Mouse (Mus musculus) forebrain, embryonic 15.5 days (tissue): ENCODE measurements at regions not wholly inside any gene's neighbourhood (a gene's known extent, or its start where the extent isn't known, plus 50 kb on each side); places are given as distances from the start of the nearest gene placed in this dataset.
A peak's percentile ranks its signal among the peaks of the same experiment; 100 is the strongest.

Source experiments
- ATAC-seq: fragments of 200-750 bp; cut with Nextera tagmentation; replicated peaks from 2 replicates; pipeline ENCODE4 v1.8.0; 2017; ENCODE audit warnings: mild to moderate bottlenecking, moderate TSS enrichment, moderate library complexity
- H3K27ac ChIP-seq: fragments of 300-500 bp; sonication (generic); replicated peaks from 2 replicates; pipeline ENCODE4 v1.5.1; 2015; ENCODE audit warnings: mild to moderate bottlenecking, inconsistent platforms
- H3K27me3 ChIP-seq: fragments of 300-500 bp; sonication (generic); 2 replicates; pipeline ENCODE4 v1.6.1; 2015; ENCODE audit warnings: inconsistent platforms
- H3K36me3 ChIP-seq: fragments of 300-500 bp; sonication (generic); 2 replicates; pipeline ENCODE4 v1.6.1; 2015; ENCODE audit warnings: mild to moderate bottlenecking, inconsistent platforms
- H3K4me1 ChIP-seq: fragments of 300-500 bp; sonication (generic); 2 replicates; pipeline ENCODE4 v1.6.1; 2015; ENCODE audit warnings: inconsistent platforms
- H3K4me2 ChIP-seq: fragments of 300-500 bp; sonication (generic); replicated peaks from 2 replicates; pipeline ENCODE4 v1.6.1; 2015; ENCODE audit warnings: mild to moderate bottlenecking, inconsistent platforms
- H3K4me3 ChIP-seq: fragments of 300-500 bp; sonication (generic); 2 replicates; pipeline ENCODE4 v1.5.1; 2015; ENCODE audit warnings: mild to moderate bottlenecking, inconsistent platforms
- H3K9ac ChIP-seq: fragments of 300-500 bp; sonication (generic); replicated peaks from 2 replicates; pipeline ENCODE4 v1.6.1; 2015; ENCODE audit warnings: mild to moderate bottlenecking, inconsistent platforms
- H3K9me3 ChIP-seq: fragments of 300-500 bp; sonication (generic); 2 replicates; pipeline ENCODE4 v1.6.1; 2016; ENCODE audit warnings: inconsistent platforms
- WGBS: fragments of 180-500 bp; shearing (Covaris S2); methylation state at CpG from one replicate; pipeline ENCODE4 v1.1.7; 2015; ENCODE audit warnings: mixed read lengths; 5-methylcytosine and 5-hydroxymethylcytosine counted together

- WGBS: 75% methylated on average over 3 of the region's 3 CpGs
- no peaks in the 10 kb centered on the region for H3K9me3 ChIP-seq
- no peak overlapping the region for H3K9ac ChIP-seq
- no peak overlapping the region for H3K4me3 ChIP-seq
- no peak for ATAC-seq
- no peaks in the 10 kb centered on the region for H3K36me3 ChIP-seq
- no peak overlapping the region for H3K4me2 ChIP-seq
- H3K4me1 ChIP-seq: no peaks in the 10 kb centered on the region
- no peaks in the 10 kb centered on the region for H3K27me3 ChIP-seq
- H3K27ac ChIP-seq: no peak overlapping the region
Measured at GRCm38 (mm10) chr17:45882682-45883081, 149.0 kb upstream of the 1600014C23Rik start.

GRCm38 (mm10) chr17:45881284-45881683, 147.6 kb upstream of the 1600014C23Rik start:
- Histone ChIP-seq H3K27me3 (no peaks in the 10 kb centered on the region), H3K4me3 (no peak overlapping the region), H3K4me1 (no peaks in the 10 kb centered on the region), H3K4me2 (no peak overlapping the region), H3K27ac (no peak overlapping the region), H3K9ac (no peak overlapping the region), H3K36me3 (no peaks in the 10 kb centered on the region), H3K9me3 (no peaks in the 10 kb centered on the region)
- ATAC-seq: no peak
- 93% methylated on average over 9 of the region's 9 CpGs for WGBS

GRCm38 (mm10) chr17:45880761-45881160, 147.1 kb upstream of the 1600014C23Rik start:
- no peak overlapping the region for H3K9ac ChIP-seq
- no peaks in the 10 kb centered on the region for H3K27me3 ChIP-seq
- no peaks in the 10 kb centered on the region for H3K4me1 ChIP-seq
- ATAC-seq: no peak
- H3K4me2 ChIP-seq: no peak overlapping the region
- H3K27ac ChIP-seq: no peak overlapping the region
- no peaks in the 10 kb centered on the region for H3K36me3 ChIP-seq
- H3K9me3 ChIP-seq: no peaks in the 10 kb centered on the region
- 87% methylated on average over 6 of the region's 6 CpGs for WGBS
- H3K4me3 ChIP-seq: no peak overlapping the region

GRCm38 (mm10) chr17:45879478-45880250, 146.0 kb upstream of the 1600014C23Rik start:
- no peaks in the 10 kb centered on the region for H3K9me3 ChIP-seq
- WGBS: 82% methylated on average over 6 of the region's 6 CpGs
- no peak for ATAC-seq
- no peak overlapping the region for H3K4me2 ChIP-seq
- no peaks in the 10 kb centered on the region for H3K4me1 ChIP-seq
- H3K36me3 ChIP-seq: no peaks in the 10 kb centered on the region
- no peak overlapping the region for H3K27ac ChIP-seq
- no peaks in the 10 kb centered on the region for H3K27me3 ChIP-seq
- no peak overlapping the region for H3K9ac ChIP-seq
- H3K4me3 ChIP-seq: no peak overlapping the region

- Histone ChIP-seq H3K4me1 (peaks cover 11% of the 10 kb centered on the region), H3K4me3 (no peak overlapping the region), H3K9me3 (no peaks in the 10 kb centered on the region), H3K4me2 (no peak overlapping the region), H3K36me3 (no peaks in the 10 kb centered on the region), H3K27ac (no peak overlapping the region), H3K9ac (no peak overlapping the region), H3K27me3 (no peaks in the 10 kb centered on the region)
- ATAC-seq: no peak
- WGBS: 90% methylated on average over 6 of the region's 6 CpGs
Measured at GRCm38 (mm10) chr17:45878394-45878793, 144.8 kb upstream of the 1600014C23Rik start.

- Histone ChIP-seq H3K4me3 (no peak overlapping the region), H3K4me1 (peaks cover 27% of the 10 kb centered on the region)
Measured at GRCm38 (mm10) chr17:45875325-45875724, 141.7 kb upstream of the 1600014C23Rik start.

GRCm38 (mm10) chr17:45873996-45874395, 140.4 kb upstream of the 1600014C23Rik start:
- Histone ChIP-seq H3K4me1 (peaks cover 27% of the 10 kb centered on the region), H3K9me3 (no peaks in the 10 kb centered on the region), H3K4me2 (peak overlapping the region; percentile 42), H3K36me3 (no peaks in the 10 kb centered on the region), H3K4me3 (peak overlapping the region; percentile 23; the same call in 1 of the 2 replicates), H3K27ac (peak overlapping the region; percentile 56), H3K27me3 (no peaks in the 10 kb centered on the region), H3K9ac (peak overlapping the region; percentile 31; the same call in 1 of the 2 replicates)
- WGBS: 8% methylated on average over 8 of the region's 8 CpGs
- peak; percentile 44 for ATAC-seq

More at GRCm38 (mm10) chr17:45875325-45875724, 141.7 kb upstream of the 1600014C23Rik start:
- Histone ChIP-seq H3K4me2 (no peak overlapping the region), H3K9me3 (no peaks in the 10 kb centered on the region), H3K27ac (no peak overlapping the region), H3K27me3 (no peaks in the 10 kb centered on the region), H3K9ac (no peak overlapping the region), H3K36me3 (no peaks in the 10 kb centered on the region)
- WGBS: 91% methylated on average over 8 of the region's 8 CpGs
- no peak for ATAC-seq

- peak overlapping the region; percentile 56 for H3K27ac ChIP-seq
- H3K9me3 ChIP-seq: no peaks in the 10 kb centered on the region
- WGBS: 2% methylated on average over 21 of the region's 21 CpGs
- H3K36me3 ChIP-seq: no peaks in the 10 kb centered on the region
- peak overlapping the region; percentile 31; the same call in 1 of the 2 replicates for H3K9ac ChIP-seq
- peak overlapping the region; percentile 23 for H3K4me3 ChIP-seq
- peaks cover 27% of the 10 kb centered on the region for H3K4me1 ChIP-seq
- peak; percentile 75 for ATAC-seq
- no peaks in the 10 kb centered on the region for H3K27me3 ChIP-seq
- peak overlapping the region; percentile 42 for H3K4me2 ChIP-seq
Measured at GRCm38 (mm10) chr17:45873200-45873955, 139.7 kb upstream of the 1600014C23Rik start.

GRCm38 (mm10) chr17:45871666-45872653, 138.3 kb upstream of the 1600014C23Rik start:
- H3K27ac ChIP-seq: peak overlapping the region; percentile 9; the same call in 1 of the 2 replicates
- 36% methylated on average over 22 of the region's 22 CpGs for WGBS
- H3K4me3 ChIP-seq: no peak overlapping the region
- no peak overlapping the region for H3K4me2 ChIP-seq
- H3K27me3 ChIP-seq: no peaks in the 10 kb centered on the region
- no peaks in the 10 kb centered on the region for H3K36me3 ChIP-seq
- 0 out of 2 replicates have a peak, but pooled peaks have one; percentile 1 for ATAC-seq
- H3K9me3 ChIP-seq: no peaks in the 10 kb centered on the region
- no peak overlapping the region for H3K9ac ChIP-seq
- H3K4me1 ChIP-seq: peaks cover 27% of the 10 kb centered on the region

- Histone ChIP-seq H3K4me3 (no peak overlapping the region), H3K4me2 (no peak overlapping the region), H3K9me3 (no peaks in the 10 kb centered on the region), H3K4me1 (peaks cover 27% of the 10 kb centered on the region), H3K27me3 (no peaks in the 10 kb centered on the region), H3K9ac (no peak overlapping the region), H3K27ac (no peak overlapping the region), H3K36me3 (no peaks in the 10 kb centered on the region)
- WGBS: 82% methylated on average over 9 of the region's 9 CpGs
- no peak for ATAC-seq
Measured at GRCm38 (mm10) chr17:45871067-45871466, 137.4 kb upstream of the 1600014C23Rik start.

- Histone ChIP-seq H3K27me3 (no peaks in the 10 kb centered on the region), H3K9ac (no peak overlapping the region), H3K4me2 (no peak overlapping the region), H3K4me3 (no peak overlapping the region), H3K27ac (no peak overlapping the region), H3K9me3 (no peaks in the 10 kb centered on the region), H3K4me1 (peaks cover 25% of the 10 kb centered on the region), H3K36me3 (no peaks in the 10 kb centered on the region)
- ATAC-seq: no peak
- WGBS: 71% methylated on average over 17 of the region's 17 CpGs
Measured at GRCm38 (mm10) chr17:45869014-45869968, 135.6 kb upstream of the 1600014C23Rik start.
